Mouse (Mus musculus) T-helper 2 cell (primary cell): Measurements from ENCODE around the gene Plpp2.

Source experiments
- in situ Hi-C: fragments of 300-600 bp; cut with MboI, MseI; formaldehyde crosslinking; loops from one replicate; pipeline ENCODE4 v1.15.1; 2025; ENCODE audit warnings: high pct_unique_total_duplicates

Gene Plpp2

GRCm38 (mm10) chr10:79533126-79533911 lies at the start of gene Plpp2:
Plpp2 (minus strand) TSS chr10:79533796.
- in situ Hi-C loops, result no loop called here

- in situ Hi-C loops, result no loop called here
These were observed 47.9 kb upstream of the Plpp2 start for GRCm38 (mm10) chr10:79581501-79581900.

- in situ Hi-C loops, result no loop called here
These were observed 47.2 kb upstream of the Plpp2 start for GRCm38 (mm10) chr10:79580811-79581210.

- in situ Hi-C loops, result no loop called here
These were observed 46.8 kb upstream of the Plpp2 start for GRCm38 (mm10) chr10:79580356-79580755.

GRCm38 (mm10) chr10:79579781-79580180 lies 46.2 kb upstream of the Plpp2 start:
- in situ Hi-C loops, result no loop called here

- in situ Hi-C loops, result no loop called here
These were observed 45.3 kb upstream of the Plpp2 start for GRCm38 (mm10) chr10:79578891-79579290.

GRCm38 (mm10) chr10:79578276-79578675 lies 44.7 kb upstream of the Plpp2 start:
- in situ Hi-C loops, result no loop called here

- in situ Hi-C loops, result no loop called here
These were observed 43.8 kb upstream of the Plpp2 start for GRCm38 (mm10) chr10:79577376-79577775.

GRCm38 (mm10) chr10:79575754-79576153 lies 42.2 kb upstream of the Plpp2 start:
- in situ Hi-C loops, result no loop called here

- in situ Hi-C loops, result no loop called here
These were observed 41.2 kb upstream of the Plpp2 start for GRCm38 (mm10) chr10:79574796-79575195.

- in situ Hi-C loops, result no loop called here
These were observed 40.8 kb upstream of the Plpp2 start for GRCm38 (mm10) chr10:79574350-79574749.

- in situ Hi-C loops, result no loop called here
These were observed 40.0 kb upstream of the Plpp2 start for GRCm38 (mm10) chr10:79573611-79574010.

- in situ Hi-C loops, result no loop called here
These were observed 37.7 kb upstream of the Plpp2 start for GRCm38 (mm10) chr10:79571314-79571713.

- in situ Hi-C loops, result no loop called here
These were observed 36.3 kb upstream of the Plpp2 start for GRCm38 (mm10) chr10:79569921-79570320.

- in situ Hi-C loops, result no loop called here
These were observed 26.1 kb upstream of the Plpp2 start for GRCm38 (mm10) chr10:79559716-79560115.

- in situ Hi-C loops, result no loop called here
These were observed 23.9 kb upstream of the Plpp2 start for GRCm38 (mm10) chr10:79557496-79557895.

- in situ Hi-C loops, result no loop called here
These were observed 23.4 kb upstream of the Plpp2 start for GRCm38 (mm10) chr10:79556951-79557350.

- in situ Hi-C loops, result no loop called here
These were observed 21.7 kb upstream of the Plpp2 start for GRCm38 (mm10) chr10:79555238-79555724.

GRCm38 (mm10) chr10:79554330-79555237 lies 21.0 kb upstream of the Plpp2 start, which contains the start of gene Mier2:
Mier2 (minus strand) TSS chr10:79555199.
- in situ Hi-C loops, result no loop called here

- in situ Hi-C loops, result no loop called here
These were observed 20.1 kb upstream of the Plpp2 start for GRCm38 (mm10) chr10:79553691-79554090.

- in situ Hi-C loops, result no loop called here
These were observed 19.6 kb upstream of the Plpp2 start for GRCm38 (mm10) chr10:79553176-79553575.

- in situ Hi-C loops, result no loop called here
These were observed 18.9 kb upstream of the Plpp2 start for GRCm38 (mm10) chr10:79552531-79552930.
